Mouse (Mus musculus): ENCODE measurements around the gene Avpi1.
"Not testable (repeated sequence)": the region's sequence is repeated elsewhere in the genome, so short reads cannot be mapped to it uniquely, and the experiment has no call there.

Avpi1 gene

DNA sequence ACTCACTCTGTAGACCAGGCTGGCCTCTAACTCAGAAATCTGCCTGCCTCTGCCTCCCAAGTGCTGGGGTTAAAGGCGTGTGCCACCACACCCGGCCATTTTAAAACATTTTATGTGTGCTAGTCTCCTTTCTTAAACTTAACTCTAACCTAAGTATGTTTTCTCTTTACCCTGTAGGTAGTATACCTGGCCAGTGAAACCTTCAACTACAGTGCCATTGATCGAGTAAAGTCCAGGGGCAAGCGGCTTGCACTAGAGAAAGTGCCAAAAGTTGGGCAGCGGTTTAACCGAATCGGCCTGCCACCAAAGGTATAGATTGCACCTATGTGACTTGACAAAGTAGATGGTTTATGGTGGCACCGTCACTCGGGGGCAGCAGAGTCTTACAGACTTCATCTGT, 24.2 kb downstream of the Avpi1 start:
- in situ Hi-C loops (cut with MboI) = no loop called here

DNA sequence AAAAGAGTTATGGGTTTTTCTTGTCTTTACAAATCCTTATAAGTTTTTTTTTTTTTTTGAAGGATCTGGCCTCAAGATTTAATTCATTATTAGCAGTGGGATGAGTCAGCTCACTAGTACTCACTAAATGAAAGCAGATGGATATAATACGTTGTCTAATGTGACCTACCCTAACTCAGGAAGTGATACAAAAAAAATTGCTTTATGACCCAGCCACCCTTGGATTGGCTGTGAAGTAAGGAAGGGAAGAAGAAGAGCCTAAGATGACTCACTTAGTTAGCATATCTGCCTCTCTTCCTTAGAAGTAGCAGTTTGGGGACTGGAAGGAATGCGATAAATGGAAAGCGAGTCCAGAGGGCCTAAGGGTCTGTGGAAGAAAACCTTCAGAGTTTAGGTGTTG, 29.5 kb downstream of the Avpi1 start:
- in situ Hi-C loops (cut with MboI) = no loop called here

GRCm38 (mm10) chr19:42090637-42091141, 38.2 kb downstream of the Avpi1 start:
- in situ Hi-C loops (cut with MboI) = no loop called here

GRCm38 (mm10) chr19:42089748-42090595, 38.9 kb downstream of the Avpi1 start, which contains the start of gene Pi4k2a:
Gene Pi4k2a (plus strand): TSS chr19:42090470.
- in situ Hi-C loops (cut with MboI) = no loop called here

DNA sequence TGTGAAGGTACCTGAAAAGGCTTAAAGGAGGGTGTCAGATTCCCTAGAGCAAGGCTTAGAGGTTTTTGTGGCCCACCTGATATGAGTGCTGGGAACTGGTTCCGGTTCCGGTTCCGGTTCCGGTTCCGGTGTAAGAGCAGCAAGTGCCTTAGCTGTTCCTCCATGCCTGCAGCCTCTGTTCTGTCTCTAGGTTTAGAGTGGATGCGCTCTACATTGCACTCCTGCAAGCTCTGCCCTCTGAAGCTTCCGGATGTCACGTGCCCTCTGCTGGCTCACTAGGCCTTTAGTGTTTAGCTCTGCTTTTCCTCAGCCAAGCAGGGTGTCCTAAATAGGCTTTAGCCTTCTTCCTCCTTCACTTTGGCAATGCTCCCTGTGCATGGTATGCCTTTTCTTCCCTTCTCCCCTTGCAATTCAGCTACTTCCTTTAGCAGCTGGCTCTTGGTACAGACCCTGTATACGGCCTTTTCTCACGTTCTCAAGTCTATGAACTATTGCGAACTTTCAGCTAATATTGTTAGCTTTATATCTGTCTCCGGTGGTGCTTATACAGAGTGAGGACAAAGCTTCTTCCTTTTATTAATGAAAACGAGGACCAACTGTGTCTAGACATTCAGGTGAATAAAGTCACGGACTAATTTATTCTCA, 39.6 kb downstream of the Avpi1 start:
- in situ Hi-C loops (cut with MboI) = no loop called here

GRCm38 (mm10) chr19:42086166-42086565, 42.7 kb downstream of the Avpi1 start, which contains the start of gene Morn4:
Gene Morn4 (minus strand): TSS chr19:42086357.
- in situ Hi-C loops (cut with MboI) = no loop called here

- in situ Hi-C loops (cut with MboI) = no loop called here
These were observed 43.2 kb downstream of the Avpi1 start for GRCm38 (mm10) chr19:42085690-42086089.

DNA sequence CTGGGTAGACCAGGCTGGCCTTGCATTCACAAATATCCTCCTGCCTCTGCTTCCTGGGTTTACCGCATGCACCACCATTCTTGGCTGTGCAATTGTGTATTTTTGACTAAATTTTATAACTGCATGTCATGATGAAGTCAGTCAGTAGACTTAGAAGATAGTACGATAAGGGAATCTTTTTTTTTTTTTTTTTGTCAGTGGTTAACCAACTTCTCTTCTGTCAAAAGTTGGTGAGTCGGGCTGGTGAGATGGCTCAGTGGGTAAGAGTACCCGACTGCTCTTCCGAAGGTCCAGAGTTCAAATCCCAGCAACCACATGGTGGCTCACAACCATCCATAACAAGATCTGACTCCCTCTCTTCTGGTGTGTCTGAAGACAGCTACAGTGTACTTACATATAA, 47.2 kb downstream of the Avpi1 start:
- in situ Hi-C loops (cut with MboI) = not testable (repeated sequence)

DNA sequence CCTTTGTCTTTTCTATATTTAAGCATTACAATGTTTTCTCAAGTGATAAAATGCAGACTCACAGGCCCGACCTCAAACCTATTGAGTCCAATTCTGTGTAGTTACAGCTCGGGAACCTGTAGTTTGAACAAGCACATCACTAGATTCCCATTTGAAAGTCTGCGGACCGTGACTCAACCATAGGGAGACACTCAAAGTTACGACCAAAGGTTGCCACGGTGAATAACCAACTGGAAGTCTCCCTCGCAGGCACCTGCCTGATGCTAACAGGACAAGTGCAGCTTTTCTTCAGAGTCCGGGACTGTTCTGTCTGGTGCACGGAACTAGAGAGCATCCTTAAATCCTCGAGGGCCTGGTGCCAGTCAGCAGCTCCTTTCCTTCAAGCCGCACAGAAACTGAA, 48.4 kb downstream of the Avpi1 start:
- in situ Hi-C loops (cut with MboI) = no loop called here

- in situ Hi-C loops (cut with MboI) = no loop called here
These were observed 48.9 kb downstream of the Avpi1 start for GRCm38 (mm10) chr19:42079950-42080349.

GRCm38 (mm10) chr19:42079006-42079405, 49.9 kb downstream of the Avpi1 start:
- in situ Hi-C loops (cut with MboI) = no loop called here

DNA sequence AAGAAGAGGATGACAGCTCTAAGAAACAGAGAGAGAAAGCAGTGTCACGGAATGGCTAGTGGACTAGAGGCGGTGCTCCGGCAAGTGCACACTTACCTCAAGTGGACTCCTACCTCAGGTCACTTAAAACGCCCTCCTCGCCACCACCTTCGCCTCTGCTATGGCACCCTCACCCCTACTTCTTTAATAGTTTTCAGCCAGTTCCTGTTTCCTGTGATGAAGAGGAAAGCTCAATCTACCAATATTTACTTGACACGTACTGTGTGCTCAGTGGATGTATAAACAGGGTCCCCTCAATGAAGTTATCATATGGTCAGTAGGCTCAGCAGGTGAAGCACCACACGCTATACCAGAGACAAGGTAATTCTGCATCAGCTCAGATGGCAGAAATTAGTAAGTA, 50.3 kb downstream of the Avpi1 start:
- in situ Hi-C loops (cut with MboI) = no loop called here

GRCm38 (mm10) chr19:42075992-42076391, 52.9 kb downstream of the Avpi1 start:
- in situ Hi-C loops (cut with MboI) = no loop called here

GRCm38 (mm10) chr19:42075051-42075450, 53.8 kb downstream of the Avpi1 start:
- in situ Hi-C loops (cut with MboI) = no loop called here

Measured in mature B cell (primary cell).